Mouse (Mus musculus): ENCODE data around the gene Kmt2e.

- TF ChIP-seq EP300 (IDR thresholded peaks at IDR 0.05; ENCODE audit: insufficient read depth, low read depth, low read length) (no peak), CTCF (IDR thresholded peaks at IDR 0.05) (no peak)
Observed at GRCm38 (mm10) chr5:23420410-23420809, 13.8 kb upstream of the Kmt2e start.

Measured in heart, adult 2 months (tissue).